Mouse (Mus musculus) myocyte (in vitro differentiated cells): ENCODE measurements at regions not wholly inside any gene's neighbourhood (a gene's known extent, or its start where the extent isn't known, plus 50 kb on each side); places are given as distances from the start of the nearest gene placed in this dataset.

ENCODE experiments used
- H3K27me3 ChIP-seq: one replicate; pipeline ENCODE4 v1.6.1; 2011; ENCODE audit not compliant: control insufficient read depth, insufficient read depth, insufficient read length
- H3K36me3 ChIP-seq: one replicate; pipeline ENCODE4 v1.6.1; 2011; ENCODE audit not compliant: control insufficient read depth, insufficient read depth
- H3K4me2 ChIP-seq: one replicate; pipeline ENCODE4 v1.6.1; 2011; ENCODE audit warnings: low read depth, control low read depth
- H3K4me3 ChIP-seq: one replicate; pipeline ENCODE4 v1.5.1; 2011; ENCODE audit warnings: mild to moderate bottlenecking, control low read depth, moderate library complexity
- H3K79me2 ChIP-seq: one replicate; pipeline ENCODE4 v1.6.1; 2011; ENCODE audit not compliant: control insufficient read depth, insufficient read depth
- H3ac ChIP-seq: one replicate; pipeline ENCODE4 v1.6.1; 2011; ENCODE audit not compliant: control insufficient read depth, insufficient read length
- CEBPB ChIP-seq: IDR thresholded peaks from 2 replicates; pipeline ENCODE4 v1.6.1; 2011; ENCODE audit warnings: mild to moderate bottlenecking, moderate library complexity; ENCODE audit not compliant: poor library complexity, insufficient read depth, severe bottlenecking
- E2F4 ChIP-seq: IDR thresholded peaks from one replicate; pipeline ENCODE4 v1.6.1; 2011; ENCODE audit warnings: mild to moderate bottlenecking, control low read depth, moderate library complexity; ENCODE audit not compliant: insufficient read depth
- MAX ChIP-seq: IDR thresholded peaks from one replicate; pipeline ENCODE4 v1.6.1; 2011; ENCODE audit warnings: low read depth, mild to moderate bottlenecking, control low read depth
- MYOD1 ChIP-seq, 3 experiments: IDR thresholded peaks; one replicate each; pipeline ENCODE4 v1.6.1; 2011; ENCODE audit warnings: control low read depth in 2 of 3, low read depth in 2 of 3, mild to moderate bottlenecking in 2 of 3, moderate library complexity in 1 of 3; ENCODE audit not compliant: insufficient read length in 2 of 3, control insufficient read depth in 1 of 3
- MYOG ChIP-seq, 3 experiments: IDR thresholded peaks; one replicate each; pipeline ENCODE4 v1.6.1; 2011; ENCODE audit warnings: control low read depth in 2 of 3, low read depth in 2 of 3, mild to moderate bottlenecking in 2 of 3; ENCODE audit not compliant: insufficient read length in 2 of 3, control insufficient read depth in 1 of 3, insufficient read depth in 1 of 3
- POLR2A ChIP-seq: IDR thresholded peaks from one replicate; pipeline ENCODE4 v1.6.1; 2011; ENCODE audit warnings: low read depth, mild to moderate bottlenecking, control low read depth, moderate library complexity; ENCODE audit not compliant: insufficient read length
- POLR2AphosphoS2 ChIP-seq: IDR thresholded peaks from one replicate; pipeline ENCODE4 v1.6.1; 2011; ENCODE audit warnings: low read depth, control low read depth; ENCODE audit not compliant: insufficient read length
- REST ChIP-seq: IDR thresholded peaks from one replicate; pipeline ENCODE4 v1.6.1; 2011; ENCODE audit warnings: mild to moderate bottlenecking, control low read depth, moderate library complexity; ENCODE audit not compliant: insufficient read depth, insufficient read length
- SRF ChIP-seq: IDR thresholded peaks from one replicate; pipeline ENCODE4 v1.6.1; 2011; ENCODE audit warnings: low read depth; ENCODE audit not compliant: control insufficient read depth, insufficient read length
- TCF12 ChIP-seq: IDR thresholded peaks from one replicate; pipeline ENCODE4 v1.6.1; 2011; ENCODE audit warnings: mild to moderate bottlenecking, control low read depth; ENCODE audit not compliant: poor library complexity, insufficient read depth, severe bottlenecking
- TCF3 ChIP-seq: IDR thresholded peaks from one replicate; pipeline ENCODE4 v1.6.1; 2011; ENCODE audit warnings: low read depth, control low read depth; ENCODE audit not compliant: insufficient read length
- USF1 ChIP-seq: IDR thresholded peaks from one replicate; pipeline ENCODE4 v1.6.1; 2011; ENCODE audit warnings: low read depth, mild to moderate bottlenecking, control low read depth, moderate library complexity

- Histone ChIP-seq H3K4me2 (peak overlapping the region; percentile 47), H3K27me3 (no peaks in the 10 kb centered on the region), H3ac (no peak overlapping the region), H3K4me3 (no peak overlapping the region), H3K36me3 (no peaks in the 10 kb centered on the region), H3K79me2 (peaks cover 5% of the 10 kb centered on the region)
- TF ChIP-seq USF1 (peak; percentile 73), SRF (no peak), MYOD1 (IDR thresholded peaks at IDR 0.05; ENCODE audit: control insufficient read depth in 1 of 3, insufficient read length in 2 of 3, low read depth in 2 of 3) (peak in 1 of 3 experiments; percentile 2), MYOG (IDR thresholded peaks at IDR 0.05; ENCODE audit: control insufficient read depth in 1 of 3, insufficient read depth in 1 of 3, insufficient read length in 2 of 3, low read depth in 2 of 3) (peak in 1 of 3 experiments; percentile 21)
Observed at GRCm38 (mm10) chr13:54309354-54309753, 61.8 kb upstream of the Cplx2 start.

GRCm38 (mm10) chr13:54310144-54310543 lies 61.0 kb upstream of the Cplx2 start:
- Histone ChIP-seq H3ac (no peak overlapping the region), H3K4me3 (no peak overlapping the region), H3K36me3 (no peaks in the 10 kb centered on the region), H3K79me2 (no peaks in the 10 kb centered on the region), H3K27me3 (no peaks in the 10 kb centered on the region), H3K4me2 (no peak overlapping the region)
- TF ChIP-seq REST = no peak
- no peak for TF ChIP-seq MYOD1 (IDR thresholded peaks at IDR 0.05; ENCODE audit: control insufficient read depth in 1 of 3, insufficient read length in 2 of 3, low read depth in 2 of 3)
- TF ChIP-seq MAX = no peak
- TF ChIP-seq SRF = no peak
- no peak for TF ChIP-seq TCF12
- no peak for TF ChIP-seq POLR2AphosphoS2
- TF ChIP-seq E2F4 = no peak
- no peak for TF ChIP-seq TCF3
- TF ChIP-seq POLR2A = no peak
- TF ChIP-seq MYOG (IDR thresholded peaks at IDR 0.05; ENCODE audit: control insufficient read depth in 1 of 3, insufficient read depth in 1 of 3, insufficient read length in 2 of 3, low read depth in 2 of 3) = no peak
- TF ChIP-seq CEBPB = no peak
- TF ChIP-seq USF1 = no peak

GRCm38 (mm10) chr13:54311327-54312026 lies 59.7 kb upstream of the Cplx2 start:
- H3K4me3 ChIP-seq = no peak overlapping the region
- no peak overlapping the region for H3ac ChIP-seq
- H3K79me2 ChIP-seq = no peaks in the 10 kb centered on the region
- no peaks in the 10 kb centered on the region for H3K36me3 ChIP-seq
- no peaks in the 10 kb centered on the region for H3K27me3 ChIP-seq
- H3K4me2 ChIP-seq = peak overlapping the region; percentile 88
- no peak for TF ChIP-seq TCF3
- TF ChIP-seq E2F4 = no peak
- TF ChIP-seq REST = no peak
- TF ChIP-seq POLR2A = no peak
- TF ChIP-seq MYOD1 (IDR thresholded peaks at IDR 0.05; ENCODE audit: control insufficient read depth in 1 of 3, insufficient read length in 2 of 3, low read depth in 2 of 3) = no peak
- no peak for TF ChIP-seq POLR2AphosphoS2
- no peak for TF ChIP-seq MAX
- no peak for TF ChIP-seq USF1
- TF ChIP-seq SRF = no peak
- TF ChIP-seq MYOG (IDR thresholded peaks at IDR 0.05; ENCODE audit: control insufficient read depth in 1 of 3, insufficient read depth in 1 of 3, insufficient read length in 2 of 3, low read depth in 2 of 3) = no peak
- no peak for TF ChIP-seq CEBPB
- TF ChIP-seq TCF12 = no peak

GRCm38 (mm10) chr13:54312405-54313185 lies 58.6 kb upstream of the Cplx2 start:
- 0 out of 2 replicates have a peak, but pooled peaks have one; percentile 3 for TF ChIP-seq CEBPB
- TF ChIP-seq MAX = no peak
- TF ChIP-seq MYOG (IDR thresholded peaks at IDR 0.05; ENCODE audit: control insufficient read depth in 1 of 3, insufficient read depth in 1 of 3, insufficient read length in 2 of 3, low read depth in 2 of 3) = peak in 1 of 3 experiments; percentile 59
- peak in 1 of 3 experiments; percentile 44 for TF ChIP-seq MYOD1 (IDR thresholded peaks at IDR 0.05; ENCODE audit: control insufficient read depth in 1 of 3, insufficient read length in 2 of 3, low read depth in 2 of 3)
- Histone ChIP-seq H3K4me3 (peak overlapping the region; percentile 4), H3K79me2 (no peaks in the 10 kb centered on the region), H3ac (no peak overlapping the region), H3K36me3 (no peaks in the 10 kb centered on the region), H3K27me3 (no peaks in the 10 kb centered on the region), H3K4me2 (peak overlapping the region; percentile 88)
